Mouse (Mus musculus) thymus, adult 2 months (tissue): ENCODE data around the gene Ppil1. TPM values are rescaled to one million over a fixed set of nuclear protein-coding genes. Genes with fewer than 3 reads are reported as not detected.
"Not testable (repeated sequence)": the region's sequence is repeated elsewhere in the genome, so short reads cannot be mapped to it uniquely, and the experiment has no call there.

Experiments used
- DNase-seq: peaks from one replicate; pipeline ENCODE4 v3.0.0; 2021
- H3K27ac ChIP-seq: fragments of 200-500 bp; 2 replicates; pipeline ENCODE4 v1.5.1; 2012; ENCODE audit warnings: low read length, control low read depth; ENCODE audit not compliant: control insufficient read depth, insufficient read depth
- H3K27me3 ChIP-seq: fragments of 200-500 bp; 2 replicates; pipeline ENCODE4 v1.6.1; 2012; ENCODE audit warnings: mild to moderate bottlenecking, low read length, moderate library complexity, mixed read lengths; ENCODE audit not compliant: control insufficient read depth, insufficient read depth
- H3K36me3 ChIP-seq: fragments of 200-500 bp; 2 replicates; pipeline ENCODE4 v1.6.1; 2012; ENCODE audit warnings: mild to moderate bottlenecking, low read length, moderate library complexity; ENCODE audit not compliant: control insufficient read depth, insufficient read depth
- H3K4me1 ChIP-seq: fragments of 200-500 bp; replicated peaks from 2 replicates; pipeline ENCODE4 v1.6.1; 2012; ENCODE audit warnings: low read length; ENCODE audit not compliant: control insufficient read depth, insufficient read depth
- H3K4me3 ChIP-seq: fragments of 200-500 bp; 2 replicates; pipeline ENCODE4 v1.5.1; 2012; ENCODE audit warnings: mild to moderate bottlenecking, low read length, control low read depth, moderate library complexity; ENCODE audit not compliant: control insufficient read depth, insufficient read depth
- CTCF ChIP-seq: fragments of 200-500 bp; IDR thresholded peaks from 2 replicates; pipeline ENCODE4 v1.5.1; 2012; ENCODE audit warnings: mild to moderate bottlenecking, control low read depth, low read length, moderate library complexity, borderline replicate concordance; ENCODE audit not compliant: control insufficient read depth, poor library complexity, insufficient read depth; ENCODE audit errors: extremely low read depth
- POLR2A ChIP-seq: fragments of 200-500 bp; IDR thresholded peaks from 2 replicates; pipeline ENCODE4 v1.6.1; 2012; ENCODE audit warnings: mild to moderate bottlenecking, low read length, control low read depth, moderate library complexity; ENCODE audit not compliant: control insufficient read depth, poor library complexity, insufficient read depth; ENCODE audit errors: extremely low read depth
- WGBS: fragments of 180-500 bp; shearing (Covaris S2); methylation state at CpG from one replicate; pipeline ENCODE4 v1.1.7; 2018; 5-methylcytosine and 5-hydroxymethylcytosine counted together
- polyA plus RNA-seq: library from polyadenylated mRNA; depleted of rRNA; stranded (reverse); fragments of >200 nt; gene quantifications from 2 replicates; pipeline ENCODE4 v1.2.3, GENCODE M21; 2012

Ppil1 gene
- polyA plus RNA-seq, 1 experiment, result 57.1 TPM

- TF ChIP-seq POLR2A (no peak), CTCF (no peak)
- Histone ChIP-seq H3K36me3 (no peaks in the 10 kb centered on the region), H3K27me3 (no peaks in the 10 kb centered on the region), H3K4me1 (peaks cover 5% of the 10 kb centered on the region), H3K4me3 (no peak overlapping the region), H3K27ac (no peak overlapping the region)
- 92% methylated on average over 7 of the region's 7 CpGs for WGBS
- no peak for DNase-seq
Measured at GRCm38 (mm10) chr17:29273156-29273555, 9.2 kb upstream of the Ppil1 start.

DNA sequence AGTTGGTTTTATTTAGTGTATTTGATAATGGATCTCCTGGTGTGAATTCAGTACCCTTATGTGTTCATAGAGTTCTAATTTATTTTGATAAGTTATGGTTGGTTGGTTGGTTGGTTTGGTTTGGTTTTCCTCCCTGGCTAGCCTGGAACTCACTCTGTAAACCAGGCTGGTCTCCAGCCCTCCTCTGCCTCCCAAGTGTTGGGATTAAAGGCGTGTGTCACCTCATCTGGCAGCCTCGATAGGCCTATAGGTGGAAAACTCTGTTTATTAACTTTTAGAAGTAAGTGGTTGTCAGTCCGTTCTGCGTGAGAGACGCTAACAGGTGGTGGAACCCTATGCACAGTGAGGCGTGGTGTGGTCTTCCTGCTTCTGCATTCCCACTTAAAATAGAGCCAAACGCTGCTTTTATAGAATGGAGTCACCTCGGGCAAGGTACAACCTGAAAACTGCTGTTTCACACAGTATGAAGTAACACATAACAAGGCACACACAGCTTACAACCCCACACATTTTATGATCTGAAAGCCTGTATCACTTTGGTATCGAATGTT, 6.2 kb upstream of the Ppil1 start:
- TF ChIP-seq CTCF (no peak), POLR2A (no peak)

GRCm38 (mm10) chr17:29269349-29269706, 5.3 kb upstream of the Ppil1 start:
- 12% methylated on average over 10 of the region's 10 CpGs for WGBS
- H3K4me1 ChIP-seq, result peaks cover 12% of the 10 kb centered on the region
- peak overlapping the region; percentile 66 for H3K4me3 ChIP-seq
- H3K27me3 ChIP-seq, result no peaks in the 10 kb centered on the region
- DNase-seq, result no peak
- no peaks in the 10 kb centered on the region for H3K36me3 ChIP-seq
- H3K27ac ChIP-seq, result peak overlapping the region; percentile 0; the same call in 1 of the 2 replicates
- TF ChIP-seq POLR2A (no peak), CTCF (no peak)

More for the DNA sequence above, 6.2 kb upstream of the Ppil1 start:
- WGBS, result 86% methylated on average over 9 of the region's 9 CpGs
- H3K27ac ChIP-seq, result no peak overlapping the region
- no peaks in the 10 kb centered on the region for H3K36me3 ChIP-seq
- H3K27me3 ChIP-seq, result no peaks in the 10 kb centered on the region
- H3K4me1 ChIP-seq, result peaks cover 8% of the 10 kb centered on the region
- no peak for DNase-seq
- H3K4me3 ChIP-seq, result no peak overlapping the region

GRCm38 (mm10) chr17:29268682-29269348, 4.8 kb upstream of the Ppil1 start, which contains the start of gene BC004004:
BC004004 (plus strand) TSS chr17:29268788.
- Histone ChIP-seq H3K4me1 (peaks cover 14% of the 10 kb centered on the region), H3K27me3 (no peaks in the 10 kb centered on the region), H3K27ac (peak within 1 kb of the TSS; percentile 0; the same call in 1 of the 2 replicates), H3K4me3 (peak within 1 kb of the TSS; percentile 66), H3K36me3 (no peaks in the 10 kb centered on the region)
- under 1% methylated on average over 63 of the region's 63 CpGs for WGBS
- peak; percentile 93 for DNase-seq
- peak; percentile 89 for TF ChIP-seq POLR2A
- peak; percentile 77 for TF ChIP-seq CTCF

GRCm38 (mm10) chr17:29267931-29268681, 4.1 kb upstream of the Ppil1 start:
- Histone ChIP-seq H3K36me3 (no peaks in the 10 kb centered on the region), H3K4me1 (peaks cover 16% of the 10 kb centered on the region), H3K27ac (no peak overlapping the region), H3K4me3 (no peak overlapping the region), H3K27me3 (no peaks in the 10 kb centered on the region)
- no peak for DNase-seq
- WGBS, result 62% methylated on average over 6 of the region's 6 CpGs
- TF ChIP-seq CTCF (no peak), POLR2A (no peak)

GRCm38 (mm10) chr17:29267040-29267439, 3.1 kb upstream of the Ppil1 start:
- H3K27ac ChIP-seq, DNase-seq, H3K36me3 ChIP-seq, H3K4me3 ChIP-seq, H3K27me3 ChIP-seq: not testable (repeated sequence)
- 97% methylated on average over 2 of the region's 2 CpGs for whole genome bisulfite sequencing
- peaks cover 22% of the 10 kb centered on the region for H3K4me1 ChIP-seq
